Mouse (Mus musculus): ENCODE data around the gene Tgfbr2. TPM values are rescaled to one million over a fixed set of nuclear protein-coding genes. Genes with fewer than 3 reads are reported as not detected.
A peak's percentile ranks its signal among the peaks of the same experiment; 100 is the strongest.

Gene Tgfbr2
- polyA plus RNA-seq, 1 experiment from 2014 or later: 49.7 TPM

- Histone ChIP-seq H3K4me1 (ENCODE audit: control insufficient read depth, insufficient read depth, low read length) (peaks cover 4% of the 10 kb centered on the region; the same call in 1 of the 2 replicates), H3K36me3 (ENCODE audit: control insufficient read depth, insufficient read depth, low read length) (peaks cover 71% of the 10 kb centered on the region), H3K4me3 (ENCODE audit: low read depth, low read length) (no peak overlapping the region), H3K4me2 (ENCODE audit: low read depth, low read length) (no peak overlapping the region), H3K27ac (replicated peaks; ENCODE audit: low read depth, low read length) (no peak overlapping the region), H3K9ac (ENCODE audit: low read depth, low read length) (no peak overlapping the region), H3K9me3 (ENCODE audit: control insufficient read depth, low read length) (peaks cover 8% of the 10 kb centered on the region), H3K27me3 (replicated peaks; ENCODE audit: control insufficient read depth, insufficient read depth, low read length) (no peaks in the 10 kb centered on the region)
- WGBS: 82% methylated on average over 9 of the region's 9 CpGs
- ATAC-seq (ENCODE audit: low read depth): no peak
- no peak for DNase-seq (ENCODE audit: low spot score)
These were observed 63.8 kb downstream of the Tgfbr2 start for GRCm38 (mm10) chr9:116111149-116111970.

- H3K4me2 ChIP-seq (ENCODE audit: low read depth, low read length): no peak overlapping the region
- ATAC-seq (ENCODE audit: low read depth): no peak
- H3K4me3 ChIP-seq (ENCODE audit: low read depth, low read length): no peak overlapping the region
- peaks cover 11% of the 10 kb centered on the region for H3K9me3 ChIP-seq (ENCODE audit: control insufficient read depth, low read length)
- no peaks in the 10 kb centered on the region for H3K27me3 ChIP-seq (replicated peaks; ENCODE audit: control insufficient read depth, insufficient read depth, low read length)
- H3K27ac ChIP-seq (replicated peaks; ENCODE audit: low read depth, low read length): no peak overlapping the region
- peaks cover 90% of the 10 kb centered on the region for H3K36me3 ChIP-seq (ENCODE audit: control insufficient read depth, insufficient read depth, low read length)
- WGBS: 76% methylated on average over 2 of the region's 2 CpGs
- no peak for DNase-seq (ENCODE audit: low spot score)
- no peaks in the 10 kb centered on the region for H3K4me1 ChIP-seq (ENCODE audit: control insufficient read depth, insufficient read depth, low read length)
- H3K9ac ChIP-seq (ENCODE audit: low read depth, low read length): no peak overlapping the region
These were observed 66.4 kb downstream of the Tgfbr2 start for GRCm38 (mm10) chr9:116108729-116109128.

- H3K4me1 ChIP-seq (ENCODE audit: control insufficient read depth, insufficient read depth, low read length): peaks cover 4% of the 10 kb centered on the region
- no peak overlapping the region for H3K4me2 ChIP-seq (ENCODE audit: low read depth, low read length)
- H3K4me3 ChIP-seq (ENCODE audit: low read depth, low read length): no peak overlapping the region
- peaks cover 11% of the 10 kb centered on the region for H3K9me3 ChIP-seq (ENCODE audit: control insufficient read depth, low read length)
- no peak overlapping the region for H3K9ac ChIP-seq (ENCODE audit: low read depth, low read length)
- H3K27ac ChIP-seq (replicated peaks; ENCODE audit: low read depth, low read length): no peak overlapping the region
- DNase-seq (ENCODE audit: low spot score) (no peak), ATAC-seq (ENCODE audit: low read depth) (no peak)
- H3K36me3 ChIP-seq (ENCODE audit: control insufficient read depth, insufficient read depth, low read length): peaks cover 88% of the 10 kb centered on the region
- no peaks in the 10 kb centered on the region for H3K27me3 ChIP-seq (replicated peaks; ENCODE audit: control insufficient read depth, insufficient read depth, low read length)
- 91% methylated on average over 17 of the region's 17 CpGs for WGBS
These were observed 70.4 kb downstream of the Tgfbr2 start for GRCm38 (mm10) chr9:116104770-116105169.

- H3K9me3 ChIP-seq (ENCODE audit: control insufficient read depth, low read length): peaks cover 5% of the 10 kb centered on the region
- no peak for ATAC-seq (ENCODE audit: low read depth)
- H3K27me3 ChIP-seq (replicated peaks; ENCODE audit: control insufficient read depth, insufficient read depth, low read length): no peaks in the 10 kb centered on the region
- no peak overlapping the region for H3K9ac ChIP-seq (ENCODE audit: low read depth, low read length)
- peaks cover 59% of the 10 kb centered on the region for H3K36me3 ChIP-seq (ENCODE audit: control insufficient read depth, insufficient read depth, low read length)
- H3K4me3 ChIP-seq (ENCODE audit: low read depth, low read length): no peak overlapping the region
- H3K27ac ChIP-seq (replicated peaks; ENCODE audit: low read depth, low read length): no peak overlapping the region
- DNase-seq (ENCODE audit: low spot score): no peak
- H3K4me1 ChIP-seq (ENCODE audit: control insufficient read depth, insufficient read depth, low read length): peaks cover 19% of the 10 kb centered on the region
- no peak overlapping the region for H3K4me2 ChIP-seq (ENCODE audit: low read depth, low read length)
- 75% methylated on average over 11 of the region's 11 CpGs for WGBS
These were observed 73.3 kb downstream of the Tgfbr2 start for GRCm38 (mm10) chr9:116101842-116102241.

- Histone ChIP-seq H3K27ac (replicated peaks; ENCODE audit: low read depth, low read length) (peak overlapping the region; percentile 72; the same call in 1 of the 2 replicates), H3K36me3 (ENCODE audit: control insufficient read depth, insufficient read depth, low read length) (peaks cover 45% of the 10 kb centered on the region), H3K4me3 (ENCODE audit: low read depth, low read length) (no peak overlapping the region), H3K4me2 (ENCODE audit: low read depth, low read length) (no peak overlapping the region), H3K27me3 (replicated peaks; ENCODE audit: control insufficient read depth, insufficient read depth, low read length) (no peaks in the 10 kb centered on the region), H3K9ac (ENCODE audit: low read depth, low read length) (no peak overlapping the region), H3K4me1 (ENCODE audit: control insufficient read depth, insufficient read depth, low read length) (peaks cover 19% of the 10 kb centered on the region), H3K9me3 (ENCODE audit: control insufficient read depth, low read length) (no peaks in the 10 kb centered on the region)
- DNase-seq (ENCODE audit: low spot score): no peak
- no peak for ATAC-seq (ENCODE audit: low read depth)
- WGBS: 68% methylated on average over 9 of the region's 9 CpGs
These were observed 75.1 kb downstream of the Tgfbr2 start for GRCm38 (mm10) chr9:116100015-116100414.

- Histone ChIP-seq H3K9me3 (ENCODE audit: control insufficient read depth, low read length) (no peaks in the 10 kb centered on the region), H3K4me2 (ENCODE audit: low read depth, low read length) (no peak overlapping the region), H3K27me3 (replicated peaks; ENCODE audit: control insufficient read depth, insufficient read depth, low read length) (no peaks in the 10 kb centered on the region), H3K27ac (replicated peaks; ENCODE audit: low read depth, low read length) (peak overlapping the region; percentile 72), H3K4me1 (ENCODE audit: control insufficient read depth, insufficient read depth, low read length) (peaks cover 19% of the 10 kb centered on the region), H3K36me3 (ENCODE audit: control insufficient read depth, insufficient read depth, low read length) (peaks cover 40% of the 10 kb centered on the region), H3K9ac (ENCODE audit: low read depth, low read length) (no peak overlapping the region), H3K4me3 (ENCODE audit: low read depth, low read length) (no peak overlapping the region)
- 52% methylated on average over 6 of the region's 6 CpGs for WGBS
- ATAC-seq (ENCODE audit: low read depth) (0 out of 2 replicates have a peak, but pooled peaks have one; percentile 35), DNase-seq (ENCODE audit: low spot score) (no peak)
These were observed 75.6 kb downstream of the Tgfbr2 start for GRCm38 (mm10) chr9:116099596-116099993.

GRCm38 (mm10) chr9:116098724-116099595 lies 76.2 kb downstream of the Tgfbr2 start:
- H3K9ac ChIP-seq (ENCODE audit: low read depth, low read length): 0 out of 2 replicates have a peak overlapping the region, but pooled peaks have one; percentile 9
- peak; percentile 73 for DNase-seq (ENCODE audit: low spot score)

GRCm38 (mm10) chr9:116091921-116092320 lies 83.2 kb downstream of the Tgfbr2 start:
- Histone ChIP-seq H3K9ac (ENCODE audit: low read depth, low read length) (no peak overlapping the region), H3K36me3 (ENCODE audit: control insufficient read depth, insufficient read depth, low read length) (peaks cover 46% of the 10 kb centered on the region), H3K4me2 (ENCODE audit: low read depth, low read length) (no peak overlapping the region), H3K4me1 (ENCODE audit: control insufficient read depth, insufficient read depth, low read length) (peaks cover 5% of the 10 kb centered on the region; the same call in 1 of the 2 replicates), H3K27me3 (replicated peaks; ENCODE audit: control insufficient read depth, insufficient read depth, low read length) (no peaks in the 10 kb centered on the region), H3K27ac (replicated peaks; ENCODE audit: low read depth, low read length) (no peak overlapping the region), H3K4me3 (ENCODE audit: low read depth, low read length) (no peak overlapping the region), H3K9me3 (ENCODE audit: control insufficient read depth, low read length) (no peaks in the 10 kb centered on the region)
- no peak for ATAC-seq (ENCODE audit: low read depth)
- DNase-seq (ENCODE audit: low spot score): peak; percentile 42
- 58% methylated on average over 5 of the region's 5 CpGs for WGBS

More at GRCm38 (mm10) chr9:116098724-116099595, 76.2 kb downstream of the Tgfbr2 start:
- ATAC-seq (ENCODE audit: low read depth): 0 out of 2 replicates have a peak, but pooled peaks have one; percentile 44
- Histone ChIP-seq H3K27me3 (replicated peaks; ENCODE audit: control insufficient read depth, insufficient read depth, low read length) (no peaks in the 10 kb centered on the region), H3K9me3 (ENCODE audit: control insufficient read depth, low read length) (no peaks in the 10 kb centered on the region), H3K4me2 (ENCODE audit: low read depth, low read length) (0 out of 2 replicates have a peak overlapping the region, but pooled peaks have one; percentile 18), H3K4me3 (ENCODE audit: low read depth, low read length) (no peak overlapping the region), H3K27ac (replicated peaks; ENCODE audit: low read depth, low read length) (peak overlapping the region; percentile 72), H3K4me1 (ENCODE audit: control insufficient read depth, insufficient read depth, low read length) (peaks cover 19% of the 10 kb centered on the region), H3K36me3 (ENCODE audit: control insufficient read depth, insufficient read depth, low read length) (peaks cover 34% of the 10 kb centered on the region)
- WGBS: 19% methylated on average over 16 of the region's 16 CpGs

All from embryonic facial prominence, embryonic 14.5 days (tissue).